Mouse (Mus musculus): ENCODE measurements around the gene Map3k13. TPM values are rescaled to one million over a fixed set of nuclear protein-coding genes. Genes with fewer than 3 reads are reported as not detected.

Map3k13 gene
- total RNA-seq, 1 experiment = 0.36 TPM

DNA sequence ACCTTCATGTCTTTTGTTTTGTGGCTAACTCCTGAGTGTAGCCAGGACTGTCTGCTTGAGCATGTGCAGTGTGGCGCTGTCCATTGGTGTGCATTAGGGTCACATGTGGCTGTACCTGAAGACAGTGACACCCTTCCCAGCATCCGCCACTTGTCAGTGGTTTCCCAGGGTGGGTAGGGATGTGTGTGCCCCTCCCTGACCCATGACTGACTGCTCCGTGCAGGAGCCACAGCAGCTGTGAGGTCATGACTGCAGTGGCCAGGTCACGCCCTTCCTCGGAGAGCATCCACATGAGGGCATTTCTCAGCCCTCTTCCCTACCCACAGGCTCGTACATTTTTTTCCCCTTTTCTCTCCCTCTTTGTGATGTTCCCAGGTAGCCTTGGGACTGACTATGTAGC, 36.6 kb downstream of the Map3k13 start:
- in situ Hi-C loops (cut with MboI; ENCODE audit: low sequenced_read_pairs in 2 of 2, unreplicated experiment in 2 of 2) = no loop called here
- Histone ChIP-seq H3K9me3 (ENCODE audit: control insufficient read depth, insufficient read depth, low read depth, low read length) (no peaks in the 10 kb centered on the region), H3K27ac (ENCODE audit: insufficient read depth, low read depth, low read length, poor library complexity, severe bottlenecking) (no peak overlapping the region; the same call in 1 of the 2 replicates), H3K9ac (ENCODE audit: insufficient read depth, low read depth, low read length, poor library complexity, severe bottlenecking) (no peak overlapping the region), H3K36me3 (ENCODE audit: control insufficient read depth, insufficient read depth, low read length, poor library complexity, severe bottlenecking) (no peaks in the 10 kb centered on the region), H3K4me1 (ENCODE audit: control insufficient read depth in 2 of 2, insufficient read depth in 2 of 2, low read length in 2 of 2, poor library complexity in 1 of 2) (peaks cover 0 to 6% of the 10 kb centered on the region in 2 experiments; a peak in 1 of 4 replicates), H3K4me3 (ENCODE audit: insufficient read depth in 1 of 2, low read depth in 1 of 2, low read length in 2 of 2, poor library complexity in 1 of 2, severe bottlenecking in 1 of 2) (no peak overlapping the region)
- no peak for TF ChIP-seq MAFK (IDR thresholded peaks at IDR 0.05; ENCODE audit: insufficient read depth, low read depth, low read length)
- no peak for TF ChIP-seq ZNF384 (IDR thresholded peaks at IDR 0.05; ENCODE audit: low read depth, low read length)
- TF ChIP-seq CHD2 (IDR thresholded peaks at IDR 0.05; ENCODE audit: low read depth, low read length) = no peak
- no peak for TF ChIP-seq HCFC1 (IDR thresholded peaks at IDR 0.05; ENCODE audit: borderline replicate concordance, insufficient read depth, low read length)
- no peak for TF ChIP-seq ZC3H11A (IDR thresholded peaks at IDR 0.05; ENCODE audit: borderline replicate concordance, low read depth, low read length)
- no peak for DNase-seq (ENCODE audit: low read depth, low spot score)

DNA sequence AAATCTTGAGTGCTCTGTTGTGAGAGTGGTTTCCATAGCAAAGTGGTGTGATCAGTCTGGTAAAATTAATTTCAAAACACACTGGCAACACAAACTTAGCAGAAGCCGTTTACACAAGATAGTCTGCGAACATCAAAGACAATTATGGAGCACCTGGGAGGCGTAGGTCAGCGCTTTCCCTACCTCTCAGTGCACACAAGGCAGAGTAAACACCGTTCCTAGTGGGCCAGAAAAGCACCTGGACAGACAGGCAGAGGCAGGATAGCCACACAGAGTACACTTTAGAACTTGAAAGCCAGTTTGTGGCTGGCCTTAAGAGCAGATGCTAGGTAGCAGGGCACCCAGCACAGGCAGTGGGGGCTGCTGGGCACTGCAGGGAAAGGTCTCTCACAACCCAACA, 37.6 kb downstream of the Map3k13 start:
- H3K27ac ChIP-seq (ENCODE audit: insufficient read depth, low read depth, low read length, poor library complexity, severe bottlenecking) = no peak overlapping the region
- no peaks in the 10 kb centered on the region for H3K9me3 ChIP-seq (ENCODE audit: control insufficient read depth, insufficient read depth, low read depth, low read length)
- DNase-seq (ENCODE audit: low read depth, low spot score) = no peak
- H3K9ac ChIP-seq (ENCODE audit: insufficient read depth, low read depth, low read length, poor library complexity, severe bottlenecking) = no peak overlapping the region
- peaks cover 0 to 6% of the 10 kb centered on the region in 2 experiments; a peak in 1 of 4 replicates for H3K4me1 ChIP-seq (ENCODE audit: control insufficient read depth in 2 of 2, insufficient read depth in 2 of 2, low read length in 2 of 2, poor library complexity in 1 of 2)
- TF ChIP-seq ZNF384 (IDR thresholded peaks at IDR 0.05; ENCODE audit: low read depth, low read length) = no peak
- no peak for TF ChIP-seq ZC3H11A (IDR thresholded peaks at IDR 0.05; ENCODE audit: borderline replicate concordance, low read depth, low read length)
- TF ChIP-seq CHD2 (IDR thresholded peaks at IDR 0.05; ENCODE audit: low read depth, low read length) = no peak
- no peak for TF ChIP-seq HCFC1 (IDR thresholded peaks at IDR 0.05; ENCODE audit: borderline replicate concordance, insufficient read depth, low read length)
- no peak for TF ChIP-seq MAFK (IDR thresholded peaks at IDR 0.05; ENCODE audit: insufficient read depth, low read depth, low read length)
- H3K4me3 ChIP-seq (ENCODE audit: insufficient read depth in 1 of 2, low read depth in 1 of 2, low read length in 2 of 2, poor library complexity in 1 of 2, severe bottlenecking in 1 of 2) = no peak overlapping the region
- no peaks in the 10 kb centered on the region for H3K36me3 ChIP-seq (ENCODE audit: control insufficient read depth, insufficient read depth, low read length, poor library complexity, severe bottlenecking)
- in situ Hi-C loops (cut with MboI; ENCODE audit: low sequenced_read_pairs in 2 of 2, unreplicated experiment in 2 of 2) = no loop called here

DNA sequence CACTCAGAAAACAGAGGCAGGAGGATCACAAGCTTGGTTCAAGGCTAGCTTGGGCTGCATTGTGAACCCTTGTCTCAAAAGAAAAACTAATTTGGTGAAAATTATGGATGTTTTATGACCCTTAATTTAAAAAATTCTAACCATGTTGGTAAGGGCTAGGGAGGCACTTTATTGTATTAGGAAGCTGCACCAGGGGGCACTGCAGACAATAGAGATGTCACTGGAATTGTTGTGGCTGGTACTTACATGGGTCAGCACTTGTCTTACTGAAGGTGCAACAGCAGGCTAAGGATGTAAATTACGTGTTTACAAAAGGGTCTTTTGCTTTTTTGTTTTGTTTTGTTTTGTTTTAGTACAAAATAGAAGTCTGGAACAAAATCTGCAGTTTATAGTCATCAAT, 39.3 kb downstream of the Map3k13 start:
- in situ Hi-C loops (cut with MboI; ENCODE audit: low sequenced_read_pairs in 2 of 2, unreplicated experiment in 2 of 2) = no loop called here

DNA sequence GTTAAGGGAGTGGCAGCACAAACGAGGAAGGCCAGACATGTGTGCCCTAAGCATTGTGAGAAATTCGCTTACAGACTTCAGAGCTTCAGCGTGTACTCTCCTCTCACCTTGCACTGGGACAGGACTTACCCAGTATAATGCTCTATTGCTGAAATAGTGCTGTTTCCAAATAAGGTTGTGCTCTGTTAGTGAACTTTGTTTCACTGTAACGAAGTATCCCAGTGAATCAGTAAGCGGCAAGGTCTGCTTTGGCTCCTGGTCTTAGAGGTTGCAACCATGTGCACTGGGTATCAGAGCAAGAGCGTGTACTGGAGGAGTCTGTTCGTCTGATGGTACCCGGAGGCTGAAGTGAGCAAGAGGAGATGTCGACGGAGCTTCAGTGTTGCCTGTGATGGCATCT, 39.8 kb downstream of the Map3k13 start:
- H3K9me3 ChIP-seq (ENCODE audit: control insufficient read depth, insufficient read depth, low read depth, low read length) = no peaks in the 10 kb centered on the region
- TF ChIP-seq HCFC1 (IDR thresholded peaks at IDR 0.05; ENCODE audit: borderline replicate concordance, insufficient read depth, low read length) (no peak), MAFK (IDR thresholded peaks at IDR 0.05; ENCODE audit: insufficient read depth, low read depth, low read length) (no peak), ZNF384 (IDR thresholded peaks at IDR 0.05; ENCODE audit: low read depth, low read length) (no peak), ZC3H11A (IDR thresholded peaks at IDR 0.05; ENCODE audit: borderline replicate concordance, low read depth, low read length) (no peak), CHD2 (IDR thresholded peaks at IDR 0.05; ENCODE audit: low read depth, low read length) (no peak)
- in situ Hi-C loops (cut with MboI; ENCODE audit: low sequenced_read_pairs in 2 of 2, unreplicated experiment in 2 of 2) = no loop called here

More for the DNA sequence above, 39.3 kb downstream of the Map3k13 start:
- Histone ChIP-seq H3K9ac (ENCODE audit: insufficient read depth, low read depth, low read length, poor library complexity, severe bottlenecking) (no peak overlapping the region), H3K4me1 (ENCODE audit: control insufficient read depth in 2 of 2, insufficient read depth in 2 of 2, low read length in 2 of 2, poor library complexity in 1 of 2) (peaks cover 0 to 6% of the 10 kb centered on the region in 2 experiments; a peak in 1 of 4 replicates), H3K27ac (ENCODE audit: insufficient read depth, low read depth, low read length, poor library complexity, severe bottlenecking) (no peak overlapping the region), H3K9me3 (ENCODE audit: control insufficient read depth, insufficient read depth, low read depth, low read length) (no peaks in the 10 kb centered on the region), H3K4me3 (ENCODE audit: insufficient read depth in 1 of 2, low read depth in 1 of 2, low read length in 2 of 2, poor library complexity in 1 of 2, severe bottlenecking in 1 of 2) (no peak overlapping the region), H3K36me3 (ENCODE audit: control insufficient read depth, insufficient read depth, low read length, poor library complexity, severe bottlenecking) (no peaks in the 10 kb centered on the region)
- no peak for DNase-seq (ENCODE audit: low read depth, low spot score)
- no peak for TF ChIP-seq CHD2 (IDR thresholded peaks at IDR 0.05; ENCODE audit: low read depth, low read length)
- TF ChIP-seq MAFK (IDR thresholded peaks at IDR 0.05; ENCODE audit: insufficient read depth, low read depth, low read length) = no peak
- TF ChIP-seq HCFC1 (IDR thresholded peaks at IDR 0.05; ENCODE audit: borderline replicate concordance, insufficient read depth, low read length) = no peak
- no peak for TF ChIP-seq ZNF384 (IDR thresholded peaks at IDR 0.05; ENCODE audit: low read depth, low read length)
- no peak for TF ChIP-seq ZC3H11A (IDR thresholded peaks at IDR 0.05; ENCODE audit: borderline replicate concordance, low read depth, low read length)

More for the DNA sequence above, 39.8 kb downstream of the Map3k13 start:
- Histone ChIP-seq H3K36me3 (ENCODE audit: control insufficient read depth, insufficient read depth, low read length, poor library complexity, severe bottlenecking) (no peaks in the 10 kb centered on the region), H3K4me3 (ENCODE audit: insufficient read depth in 1 of 2, low read depth in 1 of 2, low read length in 2 of 2, poor library complexity in 1 of 2, severe bottlenecking in 1 of 2) (no peak overlapping the region), H3K4me1 (ENCODE audit: control insufficient read depth in 2 of 2, insufficient read depth in 2 of 2, low read length in 2 of 2, poor library complexity in 1 of 2) (peaks cover 0 to 6% of the 10 kb centered on the region in 2 experiments; a peak in 1 of 4 replicates), H3K9ac (ENCODE audit: insufficient read depth, low read depth, low read length, poor library complexity, severe bottlenecking) (no peak overlapping the region), H3K27ac (ENCODE audit: insufficient read depth, low read depth, low read length, poor library complexity, severe bottlenecking) (no peak overlapping the region)
- DNase-seq (ENCODE audit: low read depth, low spot score) = no peak
